Mouse (Mus musculus) lung, postnatal 10 days (tissue): ENCODE measurements around the gene Pak4.

Source experiments
- DNase-seq: peaks from one replicate; pipeline ENCODE4 v3.0.0; 2021

The Pak4 gene

GRCm38 (mm10) chr7:28586663-28587411 is 11.1 kb downstream of the Pak4 start:
- DNase-seq = peak; percentile 74

- peak; percentile 35 for DNase-seq
These were observed 13.0 kb downstream of the Pak4 start for GRCm38 (mm10) chr7:28585001-28585400.

- no peak for DNase-seq
These were observed 13.5 kb downstream of the Pak4 start for GRCm38 (mm10) chr7:28584468-28584867.

GRCm38 (mm10) chr7:28583570-28584344 is 14.2 kb downstream of the Pak4 start:
- peak; percentile 26 for DNase-seq

DNA sequence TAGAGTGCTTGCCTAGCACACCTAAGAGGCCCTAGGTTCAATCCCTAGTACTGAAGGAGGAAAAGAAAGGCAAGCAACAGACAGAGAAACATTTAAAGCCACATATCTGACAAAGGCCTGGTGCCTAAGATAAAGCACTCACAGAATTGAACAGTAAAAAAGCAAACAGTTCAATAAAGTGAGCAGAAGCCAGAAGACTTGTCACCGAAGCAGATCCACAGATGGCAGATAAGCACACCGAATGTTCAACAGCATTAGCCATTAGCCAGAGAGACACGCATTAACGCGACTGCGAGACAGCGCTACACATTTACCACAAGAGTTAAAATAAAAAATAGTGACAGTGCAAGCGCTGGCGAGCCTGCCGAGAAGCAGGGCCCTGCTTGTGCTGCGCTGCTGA is 15.1 kb downstream of the Pak4 start:
- DNase-seq = no peak

- no peak for DNase-seq
These were observed 16.3 kb downstream of the Pak4 start for GRCm38 (mm10) chr7:28581721-28582120.

DNA sequence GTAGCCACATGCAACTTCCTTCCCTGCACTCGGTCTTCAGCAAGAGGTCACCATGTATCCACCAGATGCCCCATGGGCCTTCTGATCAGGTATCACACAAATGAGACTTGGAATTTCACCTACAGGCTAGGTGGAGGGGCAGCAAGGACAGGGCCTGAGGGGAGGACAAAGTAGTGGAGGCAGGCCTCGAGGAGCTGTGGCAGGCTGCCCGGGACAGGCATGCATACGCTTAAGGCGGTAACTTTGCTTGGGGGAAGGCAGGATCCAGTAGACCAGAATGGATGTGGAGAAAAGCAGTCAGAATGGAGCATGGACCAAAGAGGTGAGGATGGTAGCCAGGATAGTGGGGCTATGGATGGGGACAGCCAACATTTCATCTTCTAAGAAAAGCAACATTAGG is 18.2 kb downstream of the Pak4 start:
- no peak for DNase-seq

- no peak for DNase-seq
These were observed 19.4 kb downstream of the Pak4 start for GRCm38 (mm10) chr7:28578543-28579053.

DNA sequence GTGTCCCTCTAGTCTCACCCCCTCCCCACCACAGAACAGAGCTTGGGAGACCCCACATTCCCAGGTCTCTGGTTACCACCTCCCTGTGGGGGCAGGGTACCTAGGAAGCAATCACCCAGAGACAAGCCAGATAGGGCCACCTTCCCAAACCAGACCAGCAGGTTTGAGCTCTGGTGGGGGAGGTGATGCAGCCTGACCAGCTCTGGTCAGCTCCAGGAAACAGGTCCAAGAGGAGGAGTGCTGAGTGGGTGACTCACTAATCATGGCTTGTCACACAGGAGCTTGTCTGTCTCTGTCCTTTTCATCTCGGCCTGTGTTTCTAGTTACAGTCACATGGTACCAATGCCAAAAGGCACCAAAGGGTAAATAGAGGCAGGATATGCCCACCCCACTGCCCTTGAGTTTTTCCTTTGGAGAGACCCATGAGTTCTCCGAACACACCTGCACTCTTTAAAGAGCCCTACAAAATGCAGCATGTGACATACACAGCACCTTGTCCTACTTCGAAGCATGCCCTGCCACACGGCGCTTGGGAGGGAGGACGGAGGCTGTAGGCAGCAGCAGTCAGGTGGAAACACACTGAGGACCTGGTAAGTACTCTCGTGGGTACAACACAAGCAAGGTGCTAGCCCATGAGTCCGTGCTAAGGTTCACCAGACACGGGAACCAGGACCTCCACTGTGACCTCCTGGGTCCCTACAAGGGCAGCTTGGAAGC is 20.0 kb downstream of the Pak4 start:
- DNase-seq = peak; percentile 80

GRCm38 (mm10) chr7:28576271-28576914 is 21.6 kb downstream of the Pak4 start:
- peak; percentile 91 for DNase-seq

DNA sequence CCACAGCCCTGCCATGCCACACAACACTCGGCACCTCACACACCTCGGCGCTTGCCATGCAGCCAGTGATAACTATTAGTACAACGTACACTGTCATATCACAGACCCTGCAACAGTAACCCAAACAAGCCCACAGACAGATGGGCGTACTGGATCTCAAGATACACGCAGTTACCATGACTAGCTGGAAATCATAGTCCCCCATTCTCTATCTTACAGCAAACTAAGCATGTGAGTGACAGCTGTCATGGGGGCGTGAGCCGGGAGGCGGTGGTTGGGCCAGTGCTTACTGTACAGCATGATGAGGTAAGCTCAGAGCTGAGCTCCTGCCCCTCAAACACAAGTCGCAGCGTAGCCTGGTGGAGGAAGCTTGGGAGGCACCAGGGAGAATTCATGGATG is 22.4 kb downstream of the Pak4 start:
- DNase-seq = peak; percentile 15

GRCm38 (mm10) chr7:28573236-28573635 is 24.7 kb downstream of the Pak4 start:
- DNase-seq = no peak

DNA sequence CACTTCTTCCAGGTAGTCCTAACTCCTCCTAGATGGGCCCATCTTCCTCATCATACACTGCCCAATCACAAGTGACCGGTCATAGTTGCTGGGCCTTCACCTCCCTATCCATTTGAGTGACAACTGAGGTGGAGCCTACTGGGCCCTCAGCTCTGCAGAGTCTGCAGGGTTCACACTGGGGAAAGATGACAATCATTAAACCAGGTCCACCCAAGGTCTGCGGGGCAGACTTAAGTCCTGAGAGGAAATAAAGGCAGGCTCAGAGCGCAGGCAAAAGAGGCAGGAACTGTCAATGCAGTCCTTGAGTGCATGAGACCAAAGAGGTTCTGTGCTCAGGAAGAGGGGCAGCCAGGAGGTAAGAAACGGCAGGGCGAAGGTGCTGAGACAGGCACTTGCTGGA is 25.3 kb downstream of the Pak4 start:
- DNase-seq = no peak

DNA sequence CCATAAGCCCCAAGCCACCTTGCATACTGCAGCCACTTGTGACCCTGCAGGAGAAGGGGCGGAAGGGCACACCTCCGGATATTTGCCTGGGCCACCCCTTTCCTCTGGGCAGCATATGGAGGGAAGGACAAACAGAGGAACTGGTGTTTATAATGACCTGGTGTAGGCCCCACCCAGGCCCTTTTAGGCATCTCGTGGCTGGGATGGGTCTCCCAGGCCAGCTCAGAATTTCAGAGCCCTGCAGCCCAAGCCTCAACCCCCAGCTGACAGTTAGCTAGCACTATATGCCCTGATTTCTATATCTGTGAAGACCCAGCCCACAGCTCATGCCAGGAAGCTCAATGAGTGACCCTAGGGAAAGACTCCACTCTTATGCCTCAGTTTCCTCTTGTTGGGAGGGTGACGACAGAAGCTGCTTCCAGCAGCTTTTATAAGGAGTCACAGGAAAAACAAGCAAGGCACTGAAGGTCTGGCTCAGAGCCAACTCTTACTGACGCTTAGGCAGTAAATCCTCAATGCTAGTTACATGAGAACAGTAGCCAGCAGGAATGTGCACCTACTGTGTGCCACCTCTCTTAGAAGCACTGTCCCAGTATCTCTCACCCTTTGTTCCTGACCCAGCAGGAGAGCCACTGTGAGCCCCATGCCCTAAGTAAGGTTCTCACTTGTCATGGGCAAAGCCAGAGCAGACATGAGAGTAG is 26.9 kb downstream of the Pak4 start:
- DNase-seq = peak; percentile 73

DNA sequence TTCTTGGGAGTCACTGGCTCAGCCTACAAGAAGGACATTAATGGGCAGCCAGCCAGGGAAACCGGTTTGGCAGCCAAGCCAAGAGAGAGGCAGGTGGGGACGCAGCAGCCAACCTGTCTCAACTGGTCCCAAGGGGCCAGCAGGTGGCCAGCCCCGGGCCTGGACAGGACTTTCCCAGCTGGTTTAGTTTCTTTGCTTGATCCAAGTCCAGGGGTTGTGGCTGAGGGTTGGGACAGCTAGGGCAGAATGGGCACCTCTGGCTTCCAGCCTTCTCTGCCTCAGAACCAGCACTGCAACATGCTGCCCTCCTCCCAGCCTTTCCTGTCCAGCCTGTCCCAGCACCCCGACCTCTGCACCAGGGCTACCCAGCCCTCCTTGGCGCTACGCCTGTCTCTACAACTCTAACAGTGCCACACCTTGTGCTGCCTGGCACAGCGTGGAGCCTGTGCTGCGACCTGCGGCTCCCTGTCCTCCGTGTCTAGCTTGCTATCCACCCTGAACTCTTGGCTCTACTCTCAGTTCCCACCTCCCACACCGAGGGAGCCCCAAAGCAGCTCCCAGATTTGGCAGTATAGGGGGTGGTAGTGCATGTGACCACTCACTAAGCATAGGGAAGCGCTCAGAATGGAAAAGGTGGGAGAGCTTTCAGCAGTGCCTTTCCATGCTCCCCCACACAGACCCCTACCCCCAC is 27.5 kb downstream of the Pak4 start:
- peak; percentile 91 for DNase-seq

DNA sequence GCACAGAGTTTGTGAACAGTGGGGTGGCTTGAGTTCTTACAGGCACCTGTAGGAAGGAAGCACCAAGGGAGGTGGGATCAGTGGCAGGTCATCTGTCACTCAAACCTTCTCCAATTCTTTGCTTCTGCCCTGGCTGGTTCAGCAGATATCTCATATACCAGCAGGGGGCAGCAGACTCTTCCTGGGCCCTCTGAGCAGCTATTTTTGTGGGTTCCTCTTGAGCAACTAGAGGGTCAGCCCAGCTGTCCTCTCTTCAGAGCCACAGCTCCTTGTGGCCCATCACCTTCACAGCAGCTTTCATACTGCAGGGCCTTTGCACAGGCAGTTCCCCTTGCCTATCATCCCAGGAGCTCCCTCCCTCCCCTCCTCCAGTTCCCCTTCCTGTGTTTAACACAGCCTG is 29.7 kb downstream of the Pak4 start:
- peak; percentile 83 for DNase-seq

- no peak for DNase-seq
These were observed 30.4 kb downstream of the Pak4 start for GRCm38 (mm10) chr7:28567539-28567938.

DNA sequence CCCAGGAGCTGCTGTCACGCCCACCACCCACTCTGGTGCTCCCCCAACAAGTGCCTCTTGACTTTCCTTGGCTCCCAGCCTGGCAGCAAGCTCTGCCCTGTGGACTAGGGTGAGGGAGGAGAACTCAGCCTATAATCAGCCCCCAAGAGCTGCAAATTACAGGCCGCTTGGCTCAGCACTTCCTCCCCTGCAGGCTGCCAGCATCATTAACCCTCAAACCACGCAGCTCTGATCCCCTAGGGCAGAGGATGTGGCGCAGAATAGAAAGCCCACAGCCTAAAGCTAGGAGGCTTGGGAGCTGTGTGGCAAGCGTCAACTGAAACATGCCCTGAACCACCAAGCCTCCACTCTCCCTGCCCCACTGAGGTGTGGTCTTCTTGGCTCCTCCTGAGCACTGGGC is 32.6 kb downstream of the Pak4 start:
- DNase-seq = no peak

DNA sequence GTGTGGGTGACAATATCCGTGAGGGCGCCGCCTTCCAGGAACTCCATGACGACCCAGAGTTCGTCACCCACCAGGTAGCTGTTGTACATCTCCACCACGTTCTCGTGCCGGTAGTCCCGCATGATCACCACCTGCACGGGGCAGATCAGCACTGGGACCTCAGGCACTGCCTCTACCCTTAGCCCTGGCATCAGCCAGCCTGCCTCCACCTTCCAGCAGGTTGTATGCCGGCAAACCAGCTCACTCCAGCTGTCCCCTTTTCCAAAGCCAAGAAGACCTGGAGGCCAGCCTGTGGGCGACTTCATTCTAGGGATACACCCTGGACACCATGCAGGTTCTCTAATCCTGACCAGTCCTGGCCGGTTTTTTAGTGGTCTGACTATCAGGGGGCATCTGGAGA is 35.0 kb downstream of the Pak4 start:
- DNase-seq = no peak

GRCm38 (mm10) chr7:28562371-28562770 is 35.6 kb downstream of the Pak4 start:
- DNase-seq = no peak

DNA sequence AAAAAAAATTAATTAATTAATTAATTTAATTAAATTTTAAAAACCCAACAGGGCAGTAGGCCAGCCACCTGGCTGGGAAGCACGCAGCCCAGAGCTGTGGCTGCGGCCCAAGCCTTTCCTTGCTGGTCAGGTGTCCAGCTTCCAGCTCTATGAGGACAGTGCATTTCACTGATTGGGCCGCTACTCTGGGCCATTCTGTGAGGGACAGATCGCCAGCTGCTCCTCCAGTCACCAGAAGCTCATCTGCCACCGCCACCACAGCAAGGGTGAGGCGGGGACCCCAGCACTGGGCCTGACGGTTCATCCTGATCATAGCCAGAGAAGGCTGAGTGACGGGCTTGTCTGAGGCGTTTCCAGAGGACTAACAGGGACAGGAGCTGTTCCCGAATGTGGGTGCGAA is 36.0 kb downstream of the Pak4 start:
- no peak for DNase-seq

- no peak for DNase-seq
These were observed 37.1 kb downstream of the Pak4 start for GRCm38 (mm10) chr7:28560856-28561255.
